Mouse (Mus musculus) adrenal gland, adult 8-10 months (tissue): ENCODE measurements at regions not wholly inside any gene's neighbourhood (a gene's known extent, or its start where the extent isn't known, plus 50 kb on each side); places are given as distances from the start of the nearest gene placed in this dataset.
A peak's percentile ranks its signal among the peaks of the same experiment; 100 is the strongest.

Experiments
- DNase-seq: peaks from one replicate; pipeline ENCODE4 v3.0.0; 2022

- no peak for DNase-seq
These were observed 441.9 kb upstream of the 3110018I06Rik start for GRCm38 (mm10) chr12:107046496-107046895.

GRCm38 (mm10) chr12:107047059-107047531 lies 441.3 kb upstream of the 3110018I06Rik start:
- no peak for DNase-seq

- no peak for DNase-seq
These were observed 437.4 kb upstream of the 3110018I06Rik start for GRCm38 (mm10) chr12:107050891-107051635.

- no peak for DNase-seq
These were observed 436.3 kb upstream of the 3110018I06Rik start for GRCm38 (mm10) chr12:107052136-107052535.

- DNase-seq = no peak
These were observed 431.9 kb upstream of the 3110018I06Rik start for GRCm38 (mm10) chr12:107056553-107056952.

GRCm38 (mm10) chr12:107060514-107060913 lies 427.9 kb upstream of the 3110018I06Rik start:
- DNase-seq = no peak

GRCm38 (mm10) chr12:107067346-107067745 lies 421.1 kb upstream of the 3110018I06Rik start:
- no peak for DNase-seq

- DNase-seq = no peak
These were observed 405.9 kb upstream of the 3110018I06Rik start for GRCm38 (mm10) chr12:107082541-107082940.

- DNase-seq = no peak
These were observed 403.1 kb upstream of the 3110018I06Rik start for GRCm38 (mm10) chr12:107085058-107085905.

- DNase-seq = peak; percentile 3
These were observed 402.4 kb upstream of the 3110018I06Rik start for GRCm38 (mm10) chr12:107085906-107086655.

- DNase-seq = no peak
These were observed 396.3 kb upstream of the 3110018I06Rik start for GRCm38 (mm10) chr12:107092151-107092550.

- no peak for DNase-seq
These were observed 395.1 kb upstream of the 3110018I06Rik start for GRCm38 (mm10) chr12:107093326-107093725.

- DNase-seq = no peak
These were observed 393.0 kb upstream of the 3110018I06Rik start for GRCm38 (mm10) chr12:107095409-107095808.

- no peak for DNase-seq
These were observed 383.9 kb upstream of the 3110018I06Rik start for GRCm38 (mm10) chr12:107104570-107104969.

GRCm38 (mm10) chr12:107105017-107105416 lies 383.4 kb upstream of the 3110018I06Rik start:
- DNase-seq = no peak

- DNase-seq = no peak
These were observed 376.3 kb upstream of the 3110018I06Rik start for GRCm38 (mm10) chr12:107111908-107112770.

- DNase-seq = no peak
These were observed 370.1 kb upstream of the 3110018I06Rik start for GRCm38 (mm10) chr12:107118364-107118763.

- DNase-seq = no peak
These were observed 369.4 kb upstream of the 3110018I06Rik start for GRCm38 (mm10) chr12:107119076-107119475.

- DNase-seq = no peak
These were observed 367.8 kb upstream of the 3110018I06Rik start for GRCm38 (mm10) chr12:107120486-107121186.

GRCm38 (mm10) chr12:107121990-107122389 lies 366.4 kb upstream of the 3110018I06Rik start:
- no peak for DNase-seq

GRCm38 (mm10) chr12:107123661-107124060 lies 364.8 kb upstream of the 3110018I06Rik start:
- DNase-seq = no peak
